Mouse (Mus musculus): Measurements from ENCODE around the gene Ndufb4. TPM values are rescaled to one million over a fixed set of nuclear protein-coding genes. Genes with fewer than 3 reads are reported as not detected.
"Not testable (repeated sequence)": the region's sequence is repeated elsewhere in the genome, so short reads cannot be mapped to it uniquely, and the experiment has no call there.

Ndufb4 gene
- 23.0 and 31.3 TPM in 2 replicates for total RNA-seq (2014; rRNA removed)
- 99.2 and 100 TPM in 2 replicates for polyA plus RNA-seq (2015; fragmentation: Nextera tagmentation; extraction: Ambion mirVana)

GRCm38 (mm10) chr16:37653731-37654657, at the start of gene Ndufb4:
Ndufb4 (minus strand) TSS chr16:37654453.
- no peaks in the 10 kb centered on the region for H3K36me3 ChIP-seq (ENCODE audit: insufficient read depth, low read length)
- H3K27me3 ChIP-seq (ENCODE audit: insufficient read depth, low read length): no peaks in the 10 kb centered on the region
- peak within 1 kb of the TSS; percentile 89 for H3K27ac ChIP-seq
- H3K4me3 ChIP-seq (ENCODE audit: low read length): peak within 1 kb of the TSS; percentile 74
- H3K9me3 ChIP-seq (ENCODE audit: low read length): no peaks in the 10 kb centered on the region
- H3K4me1 ChIP-seq (ENCODE audit: insufficient read depth, low read length): peaks cover 14% of the 10 kb centered on the region; the same call in 1 of the 2 replicates
- H3K4me2 ChIP-seq (ENCODE audit: low read depth, low read length): peak within 1 kb of the TSS; percentile 67
- DNase-seq (ENCODE audit: low spot score) (peak; percentile 99), ATAC-seq (peak; percentile 97)
- TF ChIP-seq CTCF (IDR thresholded peaks at IDR 0.05; ENCODE audit: low read depth): no peak
- under 1% methylated on average over 47 of the region's 58 CpGs for WGBS
- peak within 1 kb of the TSS; percentile 86 for H3K9ac ChIP-seq (replicated peaks; ENCODE audit: low read length)

GRCm38 (mm10) chr16:37703884-37704283, 49.6 kb upstream of the Ndufb4 start:
- H3K36me3 ChIP-seq (ENCODE audit: insufficient read depth, low read length): no peaks in the 10 kb centered on the region
- no peak overlapping the region for H3K4me2 ChIP-seq (ENCODE audit: low read depth, low read length)
- no peaks in the 10 kb centered on the region for H3K4me1 ChIP-seq (ENCODE audit: insufficient read depth, low read length)
- no peak overlapping the region for H3K9ac ChIP-seq (replicated peaks; ENCODE audit: low read length)
- no peaks in the 10 kb centered on the region for H3K27me3 ChIP-seq (ENCODE audit: insufficient read depth, low read length)
- ATAC-seq (no peak), DNase-seq (ENCODE audit: low spot score) (no peak)
- 80% methylated on average over 5 of the region's 5 CpGs for WGBS
- no peak for TF ChIP-seq CTCF (IDR thresholded peaks at IDR 0.05; ENCODE audit: low read depth)
- no peak overlapping the region for H3K27ac ChIP-seq
- no peak overlapping the region for H3K4me3 ChIP-seq (ENCODE audit: low read length)
- H3K9me3 ChIP-seq (ENCODE audit: low read length): no peaks in the 10 kb centered on the region

- not testable (repeated sequence) for H3K36me3 ChIP-seq (ENCODE audit: insufficient read depth, low read length); DNase-seq (ENCODE audit: low spot score); H3K4me1 ChIP-seq (ENCODE audit: insufficient read depth, low read length); H3K27ac ChIP-seq; H3K4me3 ChIP-seq (ENCODE audit: low read length); H3K9ac ChIP-seq (replicated peaks; ENCODE audit: low read length); H3K4me2 ChIP-seq (ENCODE audit: low read depth, low read length); ATAC-seq; H3K27me3 ChIP-seq (ENCODE audit: insufficient read depth, low read length); H3K9me3 ChIP-seq (ENCODE audit: low read length)
Measured at GRCm38 (mm10) chr16:37700071-37700470, 45.8 kb upstream of the Ndufb4 start.

- Histone ChIP-seq H3K4me1 (ENCODE audit: insufficient read depth, low read length) (no peaks in the 10 kb centered on the region), H3K9me3 (ENCODE audit: low read length) (no peaks in the 10 kb centered on the region), H3K4me3 (ENCODE audit: low read length) (no peak overlapping the region), H3K27me3 (ENCODE audit: insufficient read depth, low read length) (no peaks in the 10 kb centered on the region), H3K27ac (no peak overlapping the region), H3K9ac (replicated peaks; ENCODE audit: low read length) (no peak overlapping the region), H3K36me3 (ENCODE audit: insufficient read depth, low read length) (no peaks in the 10 kb centered on the region), H3K4me2 (ENCODE audit: low read depth, low read length) (no peak overlapping the region)
- TF ChIP-seq CTCF (IDR thresholded peaks at IDR 0.05; ENCODE audit: low read depth): peak; percentile 16; the same call in 1 of the 2 replicates
- ATAC-seq (no peak), DNase-seq (ENCODE audit: low spot score) (no peak)
- WGBS: 97% methylated on average over 6 of the region's 6 CpGs
Measured at GRCm38 (mm10) chr16:37698767-37699166, 44.5 kb upstream of the Ndufb4 start.

GRCm38 (mm10) chr16:37697271-37697670, 43.0 kb upstream of the Ndufb4 start:
- H3K4me2 ChIP-seq (ENCODE audit: low read depth, low read length): no peak overlapping the region
- 84% methylated on average over 5 of the region's 5 CpGs for WGBS
- no peaks in the 10 kb centered on the region for H3K9me3 ChIP-seq (ENCODE audit: low read length)
- no peak for TF ChIP-seq CTCF (IDR thresholded peaks at IDR 0.05; ENCODE audit: low read depth)
- no peaks in the 10 kb centered on the region for H3K36me3 ChIP-seq (ENCODE audit: insufficient read depth, low read length)
- H3K4me1 ChIP-seq (ENCODE audit: insufficient read depth, low read length): no peaks in the 10 kb centered on the region
- DNase-seq (ENCODE audit: low spot score): no peak
- H3K4me3 ChIP-seq (ENCODE audit: low read length): no peak overlapping the region
- no peaks in the 10 kb centered on the region for H3K27me3 ChIP-seq (ENCODE audit: insufficient read depth, low read length)
- H3K27ac ChIP-seq: no peak overlapping the region
- H3K9ac ChIP-seq (replicated peaks; ENCODE audit: low read length): no peak overlapping the region
- no peak for ATAC-seq

- no peak overlapping the region for H3K9ac ChIP-seq (replicated peaks; ENCODE audit: low read length)
- no peak overlapping the region for H3K4me2 ChIP-seq (ENCODE audit: low read depth, low read length)
- H3K27ac ChIP-seq: no peak overlapping the region
- H3K4me1 ChIP-seq (ENCODE audit: insufficient read depth, low read length): no peaks in the 10 kb centered on the region; the same call in 1 of the 2 replicates
- H3K9me3 ChIP-seq (ENCODE audit: low read length): no peaks in the 10 kb centered on the region
- no peaks in the 10 kb centered on the region for H3K36me3 ChIP-seq (ENCODE audit: insufficient read depth, low read length)
- DNase-seq (ENCODE audit: low spot score) (peak; percentile 32), ATAC-seq (no peak)
- H3K27me3 ChIP-seq (ENCODE audit: insufficient read depth, low read length): no peaks in the 10 kb centered on the region
- peak; percentile 53 for TF ChIP-seq CTCF (IDR thresholded peaks at IDR 0.05; ENCODE audit: low read depth)
- 80% methylated on average over 12 of the region's 12 CpGs for WGBS
- no peak overlapping the region for H3K4me3 ChIP-seq (ENCODE audit: low read length)
Measured at GRCm38 (mm10) chr16:37690932-37691730, 36.9 kb upstream of the Ndufb4 start.
